Mouse (Mus musculus): ENCODE data around the gene Fam20a. TPM values are rescaled to one million over a fixed set of nuclear protein-coding genes. Genes with fewer than 3 reads are reported as not detected.

Gene Fam20a
- polyA plus RNA-seq, 1 experiment, result 72.4 TPM

DNA sequence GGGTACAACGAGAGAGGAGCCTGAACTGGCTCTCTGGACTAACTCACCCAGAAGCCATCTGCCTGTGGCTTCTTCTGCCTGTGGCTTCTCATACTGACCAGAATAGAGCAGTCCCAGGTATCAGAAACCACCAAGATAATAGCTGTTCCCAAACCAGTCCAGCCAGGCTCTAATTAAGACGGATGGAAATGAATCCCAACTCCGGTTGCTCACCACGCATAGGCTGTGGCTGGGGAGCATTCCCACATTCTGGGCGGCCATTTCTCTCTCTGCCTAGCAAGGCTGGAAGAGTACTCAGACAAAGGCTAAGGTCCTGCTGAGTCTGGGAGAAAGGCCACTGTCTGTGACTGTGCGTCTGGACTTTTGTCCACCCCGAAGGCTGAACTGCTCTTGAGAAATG is 5.1 kb downstream of the Fam20a start:
- Histone ChIP-seq H3K79me2 (ENCODE audit: control insufficient read depth, insufficient read depth) (peaks cover 64% of the 10 kb centered on the region), H3K36me3 (ENCODE audit: control insufficient read depth, insufficient read depth) (no peaks in the 10 kb centered on the region), H3ac (ENCODE audit: control insufficient read depth, insufficient read length) (no peak overlapping the region), H3K27me3 (ENCODE audit: control insufficient read depth, insufficient read depth, insufficient read length) (no peaks in the 10 kb centered on the region), H3K4me2 (ENCODE audit: low read depth) (peak overlapping the region; percentile 87), H3K4me3 (no peak overlapping the region)
- TF ChIP-seq MYOD1 (IDR thresholded peaks at IDR 0.05; ENCODE audit: control insufficient read depth in 1 of 3, insufficient read length in 2 of 3, low read depth in 2 of 3) (no peak), MYOG (IDR thresholded peaks at IDR 0.05; ENCODE audit: control insufficient read depth in 1 of 3, insufficient read depth in 1 of 3, insufficient read length in 2 of 3, low read depth in 2 of 3) (peak in 1 of 3 experiments; percentile 7)

- H3K36me3 ChIP-seq (ENCODE audit: control insufficient read depth, insufficient read depth), result no peaks in the 10 kb centered on the region
- peak overlapping the region; percentile 21 for H3K4me2 ChIP-seq (ENCODE audit: low read depth)
- TF ChIP-seq CEBPB (IDR thresholded peaks at IDR 0.05; ENCODE audit: insufficient read depth, poor library complexity, severe bottlenecking) (no peak), MAX (IDR thresholded peaks at IDR 0.05; ENCODE audit: low read depth) (no peak), MYOD1 (IDR thresholded peaks at IDR 0.05; ENCODE audit: control insufficient read depth in 1 of 3, insufficient read length in 2 of 3, low read depth in 2 of 3) (peak in 2 of 3 experiments; percentile 24 to 49), MYOG (IDR thresholded peaks at IDR 0.05; ENCODE audit: control insufficient read depth in 1 of 3, insufficient read depth in 1 of 3, insufficient read length in 2 of 3, low read depth in 2 of 3) (peak in 1 of 3 experiments; percentile 65), USF1 (IDR thresholded peaks at IDR 0.05; ENCODE audit: low read depth) (no peak), TCF3 (IDR thresholded peaks at IDR 0.05; ENCODE audit: insufficient read length, low read depth) (no peak)
- H3ac ChIP-seq (ENCODE audit: control insufficient read depth, insufficient read length), result no peak overlapping the region
- H3K4me3 ChIP-seq, result no peak overlapping the region
- H3K27me3 ChIP-seq (ENCODE audit: control insufficient read depth, insufficient read depth, insufficient read length), result no peaks in the 10 kb centered on the region
- H3K79me2 ChIP-seq (ENCODE audit: control insufficient read depth, insufficient read depth), result peaks cover 72% of the 10 kb centered on the region
Observed at GRCm38 (mm10) chr11:109715311-109715781, 6.7 kb downstream of the Fam20a start.

DNA sequence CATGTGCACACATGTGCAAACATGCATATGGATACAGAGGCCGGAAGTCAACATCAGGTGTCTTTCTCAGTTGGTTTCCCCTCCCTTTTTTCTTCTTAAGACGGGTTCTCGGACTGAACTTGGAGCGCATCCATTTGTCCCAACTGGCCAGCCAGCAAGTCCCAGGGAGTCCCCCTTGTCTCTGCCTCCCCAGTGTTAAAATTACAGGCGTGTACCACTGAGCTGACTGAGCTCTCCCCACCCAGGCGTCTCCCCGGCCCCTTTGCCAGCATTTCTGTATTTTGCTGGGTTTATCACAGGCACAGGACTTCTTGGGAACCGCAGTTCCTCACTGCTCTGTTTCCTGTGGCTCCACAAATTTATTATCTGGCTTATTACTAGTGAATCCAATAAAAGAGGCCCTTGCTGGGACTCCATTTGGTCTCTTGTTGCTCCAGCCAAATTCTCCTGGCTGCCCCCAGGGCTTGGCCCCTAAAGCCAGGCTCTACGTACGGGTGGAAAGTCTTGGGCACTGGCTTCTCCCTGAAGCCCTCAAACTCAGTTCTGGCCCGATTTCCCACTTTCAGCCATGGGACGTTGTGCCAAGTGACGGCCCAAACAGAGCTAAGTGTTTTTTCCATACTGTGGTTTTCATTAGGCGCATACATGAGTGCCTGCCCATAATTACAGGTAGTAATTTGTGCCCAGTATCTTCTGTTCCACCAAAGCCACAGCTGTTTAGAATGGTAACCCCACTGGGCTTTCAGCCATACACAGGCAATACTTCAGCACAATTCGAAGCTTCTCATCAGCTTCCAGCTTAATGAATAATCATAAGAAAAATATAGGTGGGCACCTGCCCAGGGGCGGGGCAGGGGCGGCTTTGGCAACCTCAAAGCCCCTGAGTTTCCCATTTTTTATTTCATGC is 7.5 kb downstream of the Fam20a start:
- TF ChIP-seq SRF (IDR thresholded peaks at IDR 0.05; ENCODE audit: control insufficient read depth, insufficient read length, low read depth) (no peak), MAX (IDR thresholded peaks at IDR 0.05; ENCODE audit: low read depth) (no peak), POLR2AphosphoS2 (IDR thresholded peaks at IDR 0.05; ENCODE audit: insufficient read length, low read depth) (no peak), TCF12 (IDR thresholded peaks at IDR 0.05; ENCODE audit: insufficient read depth, poor library complexity, severe bottlenecking) (no peak), REST (IDR thresholded peaks at IDR 0.05; ENCODE audit: insufficient read depth, insufficient read length) (no peak), MYOG (IDR thresholded peaks at IDR 0.05; ENCODE audit: control insufficient read depth in 1 of 3, insufficient read depth in 1 of 3, insufficient read length in 2 of 3, low read depth in 2 of 3) (no peak), USF1 (IDR thresholded peaks at IDR 0.05; ENCODE audit: low read depth) (no peak), CEBPB (IDR thresholded peaks at IDR 0.05; ENCODE audit: insufficient read depth, poor library complexity, severe bottlenecking) (no peak), MYOD1 (IDR thresholded peaks at IDR 0.05; ENCODE audit: control insufficient read depth in 1 of 3, insufficient read length in 2 of 3, low read depth in 2 of 3) (no peak), TCF3 (IDR thresholded peaks at IDR 0.05; ENCODE audit: insufficient read length, low read depth) (no peak), E2F4 (IDR thresholded peaks at IDR 0.05; ENCODE audit: insufficient read depth) (no peak), POLR2A (IDR thresholded peaks at IDR 0.05; ENCODE audit: insufficient read length, low read depth) (no peak)
- H3K4me3 ChIP-seq, result no peak overlapping the region
- H3K27me3 ChIP-seq (ENCODE audit: control insufficient read depth, insufficient read depth, insufficient read length), result no peaks in the 10 kb centered on the region
- no peaks in the 10 kb centered on the region for H3K36me3 ChIP-seq (ENCODE audit: control insufficient read depth, insufficient read depth)
- peaks cover 64% of the 10 kb centered on the region for H3K79me2 ChIP-seq (ENCODE audit: control insufficient read depth, insufficient read depth)
- H3ac ChIP-seq (ENCODE audit: control insufficient read depth, insufficient read length), result no peak overlapping the region
- no peak overlapping the region for H3K4me2 ChIP-seq (ENCODE audit: low read depth)

DNA sequence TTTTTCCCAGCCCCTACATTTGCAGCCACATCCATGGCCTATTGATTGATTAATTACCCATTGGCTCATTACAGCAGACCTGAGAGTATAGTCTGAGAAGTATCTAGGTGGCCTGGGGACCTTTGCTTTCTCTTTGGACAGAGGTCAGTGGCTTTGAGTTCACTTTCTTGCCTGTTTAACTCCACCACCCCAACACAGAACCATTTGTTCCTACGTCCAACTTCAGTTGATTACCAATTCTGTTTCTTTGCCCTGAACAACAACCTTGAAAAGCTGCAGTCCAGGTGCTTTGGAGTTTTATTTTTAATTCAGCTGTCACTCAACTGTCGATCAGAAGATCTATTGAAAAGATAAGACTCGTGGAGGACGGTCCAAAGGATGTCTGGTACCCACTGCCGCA is 12.6 kb downstream of the Fam20a start:
- no peaks in the 10 kb centered on the region for H3K36me3 ChIP-seq (ENCODE audit: control insufficient read depth, insufficient read depth)
- H3K79me2 ChIP-seq (ENCODE audit: control insufficient read depth, insufficient read depth), result peaks cover 59% of the 10 kb centered on the region
- TF ChIP-seq USF1 (IDR thresholded peaks at IDR 0.05; ENCODE audit: low read depth) (no peak), TCF12 (IDR thresholded peaks at IDR 0.05; ENCODE audit: insufficient read depth, poor library complexity, severe bottlenecking) (no peak), MYOG (IDR thresholded peaks at IDR 0.05; ENCODE audit: control insufficient read depth in 1 of 3, insufficient read depth in 1 of 3, insufficient read length in 2 of 3, low read depth in 2 of 3) (no peak), CEBPB (IDR thresholded peaks at IDR 0.05; ENCODE audit: insufficient read depth, poor library complexity, severe bottlenecking) (no peak), MYOD1 (IDR thresholded peaks at IDR 0.05; ENCODE audit: control insufficient read depth in 1 of 3, insufficient read length in 2 of 3, low read depth in 2 of 3) (no peak), POLR2A (IDR thresholded peaks at IDR 0.05; ENCODE audit: insufficient read length, low read depth) (no peak), REST (IDR thresholded peaks at IDR 0.05; ENCODE audit: insufficient read depth, insufficient read length) (no peak), MAX (IDR thresholded peaks at IDR 0.05; ENCODE audit: low read depth) (no peak), SRF (IDR thresholded peaks at IDR 0.05; ENCODE audit: control insufficient read depth, insufficient read length, low read depth) (no peak), TCF3 (IDR thresholded peaks at IDR 0.05; ENCODE audit: insufficient read length, low read depth) (no peak), POLR2AphosphoS2 (IDR thresholded peaks at IDR 0.05; ENCODE audit: insufficient read length, low read depth) (no peak), E2F4 (IDR thresholded peaks at IDR 0.05; ENCODE audit: insufficient read depth) (no peak)
- H3K4me3 ChIP-seq, result no peak overlapping the region
- H3ac ChIP-seq (ENCODE audit: control insufficient read depth, insufficient read length), result no peak overlapping the region
- H3K4me2 ChIP-seq (ENCODE audit: low read depth), result no peak overlapping the region
- H3K27me3 ChIP-seq (ENCODE audit: control insufficient read depth, insufficient read depth, insufficient read length), result no peaks in the 10 kb centered on the region
